ENCODE assay signal across 8 mouse cellular contexts in the genomic region with DNA sequence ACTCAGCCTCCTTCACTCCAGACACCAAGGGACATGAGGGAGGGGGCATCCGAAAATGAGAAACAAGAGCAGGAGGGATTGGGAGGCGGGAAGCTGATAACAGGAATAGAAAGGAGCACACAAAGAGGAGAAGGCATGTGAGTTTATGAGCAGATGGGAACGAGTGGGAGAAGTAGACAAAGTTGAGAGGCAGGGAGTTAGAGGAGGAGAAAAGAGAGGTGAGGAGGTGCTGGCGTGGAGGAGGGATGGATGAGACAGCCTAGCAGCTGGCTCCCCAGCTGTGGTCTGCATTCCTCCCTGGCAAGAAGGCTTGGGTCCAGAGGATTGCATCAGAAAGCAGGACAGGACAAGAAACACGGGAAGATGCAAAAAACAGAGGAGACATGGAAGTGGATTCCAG.
DNase-seq lines count a peak whose midpoint lies in the region; ATAC-seq lines count a peak whose summit lies in the region.

No protein-coding gene starts in this region.

- no peaks in the 10 kb centered on the region for H3K36me3 ChIP-seq in kidney, embryonic 14.5 days (ENCODE audit: control insufficient read depth, insufficient read depth, low read length)
- no peaks in the 10 kb centered on the region for H3K36me3 ChIP-seq in embryonic facial prominence, embryonic 12.5 days
- no peaks in the 10 kb centered on the region for H3K36me3 ChIP-seq in heart, embryonic 14.5 days (ENCODE audit: control insufficient read depth, insufficient read depth, low read length)
- H3K36me3 ChIP-seq in neural tube, embryonic 13.5 days = no peaks in the 10 kb centered on the region

- no peak overlapping the region for H3K4me3 ChIP-seq in kidney, embryonic 14.5 days (ENCODE audit: low read length)
- no peak overlapping the region for H3K4me3 ChIP-seq in embryonic facial prominence, embryonic 12.5 days
- H3K4me3 ChIP-seq in heart, embryonic 14.5 days (ENCODE audit: control insufficient read depth in 1 of 2, insufficient read depth in 1 of 2, low read depth in 1 of 2, low read length in 2 of 2) = no peak overlapping the region
- H3K4me3 ChIP-seq in neural tube, embryonic 13.5 days = no peak overlapping the region

- DNase-seq in kidney, adult 11 months = no peak
- DNase-seq in left cerebral cortex, postnatal 36 days (ENCODE audit: low spot score in 2 of 2) = peak; percentile 63 to 69
- DNase-seq in natural killer cell, adult 2 months (ENCODE audit: low spot score in 2 of 2) = no peak
- no peak for DNase-seq in urinary bladder, adult 2 months (ENCODE audit: low spot score)

- H3K27ac ChIP-seq in kidney, embryonic 14.5 days (ENCODE audit: low read depth, low read length) = peak overlapping the region; percentile 68
- peak overlapping the region; percentile 87 for H3K27ac ChIP-seq in embryonic facial prominence, embryonic 12.5 days
- 0 out of 4 replicates have a peak overlapping the region, but pooled peaks of 1 of the 2 experiments have one; percentile 35 for H3K27ac ChIP-seq in heart, embryonic 14.5 days (replicated peaks in 1 of 2; ENCODE audit: control insufficient read depth in 1 of 2, insufficient read depth in 1 of 2, low read depth in 2 of 2, low read length in 2 of 2)
- H3K27ac ChIP-seq in neural tube, embryonic 13.5 days (replicated peaks) = peak overlapping the region; percentile 71

- ATAC-seq in kidney, embryonic 14.5 days (ENCODE audit: low FRiP score, low TSS enrichment) = peak; percentile 10; the same call in 1 of the 2 replicates
- ATAC-seq in embryonic facial prominence, embryonic 12.5 days (ENCODE audit: insufficient number of reproducible peaks, insufficient read depth, low FRiP score, low TSS enrichment) = no peak
- ATAC-seq in heart, embryonic 14.5 days (ENCODE audit: insufficient number of reproducible peaks, insufficient read depth, low FRiP score, low read depth) = no peak
- no peak for ATAC-seq in neural tube, embryonic 13.5 days (ENCODE audit: low read depth)

- no peak overlapping the region; the same call in 1 of the 2 replicates for H3K4me2 ChIP-seq in kidney, embryonic 14.5 days (replicated peaks; ENCODE audit: low read depth, low read length)
- H3K4me2 ChIP-seq in embryonic facial prominence, embryonic 12.5 days (replicated peaks) = peak overlapping the region; percentile 45
- H3K4me2 ChIP-seq in heart, embryonic 14.5 days (ENCODE audit: low read length) = peak overlapping the region; percentile 45
- peak overlapping the region; percentile 51 for H3K4me2 ChIP-seq in neural tube, embryonic 13.5 days

- peaks cover 27% of the 10 kb centered on the region for H3K4me1 ChIP-seq in kidney, embryonic 14.5 days (ENCODE audit: control insufficient read depth, insufficient read depth, low read length)
- H3K4me1 ChIP-seq in embryonic facial prominence, embryonic 12.5 days = peaks cover 37% of the 10 kb centered on the region
- peaks cover 14 to 16% of the 10 kb centered on the region in 2 experiments for H3K4me1 ChIP-seq in heart, embryonic 14.5 days (ENCODE audit: control insufficient read depth in 2 of 2, insufficient read depth in 2 of 2, low read length in 2 of 2)
- H3K4me1 ChIP-seq in neural tube, embryonic 13.5 days (replicated peaks) = peaks cover 80% of the 10 kb centered on the region

- 31% methylated on average over 5 of the region's 5 CpGs for WGBS in kidney, embryonic 14.5 days
- whole genome bisulfite sequencing in embryonic facial prominence, embryonic 12.5 days = 12% methylated on average over 5 of the region's 5 CpGs
- 40% methylated on average over 5 of the region's 5 CpGs for WGBS in heart, embryonic 14.5 days
- 16% methylated on average over 5 of the region's 5 CpGs for WGBS in neural tube, embryonic 13.5 days

- intact Hi-C loops in left cerebral cortex, postnatal 36 days (cut with DNase I) = loop anchor here (5.0 kb wide), 3 partner anchors 67 to 88 kb away; no protein-coding TSS in a partner anchor

- no peak overlapping the region for H3K9ac ChIP-seq in kidney, embryonic 14.5 days (ENCODE audit: low read depth, low read length)
- H3K9ac ChIP-seq in embryonic facial prominence, embryonic 12.5 days = no peak overlapping the region
- no peak overlapping the region for H3K9ac ChIP-seq in heart, embryonic 14.5 days (ENCODE audit: low read length)
- peak overlapping the region; percentile 61; the same call in 1 of the 2 replicates for H3K9ac ChIP-seq in neural tube, embryonic 13.5 days

- H3K27me3 ChIP-seq in kidney, embryonic 14.5 days (ENCODE audit: control insufficient read depth, insufficient read depth, low read length) = no peaks in the 10 kb centered on the region
- H3K27me3 ChIP-seq in embryonic facial prominence, embryonic 12.5 days = no peaks in the 10 kb centered on the region
- no peaks in the 10 kb centered on the region for H3K27me3 ChIP-seq in heart, embryonic 14.5 days (ENCODE audit: control insufficient read depth, insufficient read depth, low read length)
- no peaks in the 10 kb centered on the region for H3K27me3 ChIP-seq in neural tube, embryonic 13.5 days

- no peaks in the 10 kb centered on the region for H3K9me3 ChIP-seq in kidney, embryonic 14.5 days (ENCODE audit: control insufficient read depth, low read length)
- no peaks in the 10 kb centered on the region for H3K9me3 ChIP-seq in embryonic facial prominence, embryonic 12.5 days
- no peaks in the 10 kb centered on the region for H3K9me3 ChIP-seq in heart, embryonic 14.5 days (ENCODE audit: control insufficient read depth, low read length)
- H3K9me3 ChIP-seq in neural tube, embryonic 13.5 days = no peaks in the 10 kb centered on the region

Comparison
In these comparisons a context has a peak if more than half of its experiments do, and no peak if none do; other contexts are left out.
1. DNase-seq: peak in left cerebral cortex, postnatal 36 days (2 of 2); none in kidney, adult 11 months (single experiment), natural killer cell, adult 2 months (0 of 2) and urinary bladder, adult 2 months (single experiment).